Mouse (Mus musculus) brain, embryonic 14.5 days (tissue): ENCODE measurements around the gene Dnah17.

Experiments
- CTCF ChIP-seq: fragments of 200-500 bp; IDR thresholded peaks from 2 replicates; pipeline ENCODE4 v1.5.1; 2012; ENCODE audit warnings: inconsistent platforms, mild to moderate bottlenecking, moderate library complexity, borderline replicate concordance; ENCODE audit not compliant: insufficient read depth, insufficient read length; ENCODE audit errors: extremely low read depth
- POLR2A ChIP-seq: fragments of 200-500 bp; IDR thresholded peaks from 2 replicates; pipeline ENCODE4 v1.6.1; 2012; ENCODE audit warnings: mild to moderate bottlenecking, inconsistent platforms, borderline replicate concordance; ENCODE audit not compliant: poor library complexity, insufficient read depth, insufficient read length, severe bottlenecking; ENCODE audit errors: extremely low read depth

DNA sequence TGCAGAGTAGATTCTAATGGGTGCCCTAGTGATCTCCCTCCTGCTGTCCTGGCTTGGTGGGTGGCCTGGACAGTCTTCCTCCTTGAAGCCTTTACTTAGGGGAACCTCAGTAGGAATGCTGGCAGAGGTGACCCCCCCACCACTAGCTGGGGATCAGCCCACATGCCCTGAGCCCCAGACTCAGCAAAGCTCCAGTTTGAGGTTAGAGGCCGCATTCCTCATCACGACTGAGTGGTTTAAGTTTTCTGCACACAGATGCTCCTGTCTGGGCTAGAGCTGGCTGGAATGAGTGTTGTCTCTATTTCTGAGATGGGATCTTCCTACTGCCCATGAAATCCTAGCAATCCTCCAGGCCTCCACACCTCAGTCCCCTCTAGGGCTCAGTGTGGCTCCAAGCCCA is 106.3 kb downstream of the Dnah17 start:
- TF ChIP-seq CTCF (no peak), POLR2A (no peak)
